Mouse (Mus musculus) cerebellum, adult 2 months (tissue): ENCODE measurements around the gene Pou3f1. TPM values are rescaled to one million over a fixed set of nuclear protein-coding genes. Genes with fewer than 3 reads are reported as not detected.

Experiments used
- DNase-seq, 2 experiments: peaks; one replicate each; pipeline ENCODE4 v3.0.0; 2021
- H3K27ac ChIP-seq: fragments of 200-500 bp; 2 replicates; pipeline ENCODE4 v1.5.1; 2012; ENCODE audit warnings: low read length, control low read depth, inconsistent platforms; ENCODE audit not compliant: insufficient read depth
- H3K27me3 ChIP-seq: fragments of 200-500 bp; 2 replicates; pipeline ENCODE4 v1.6.1; 2012; ENCODE audit warnings: inconsistent platforms, mild to moderate bottlenecking, low read length, moderate library complexity; ENCODE audit not compliant: control insufficient read depth, insufficient read depth
- H3K4me1 ChIP-seq: fragments of 200-500 bp; 2 replicates; pipeline ENCODE4 v1.6.1; 2011; ENCODE audit warnings: low read length; ENCODE audit not compliant: control insufficient read depth, insufficient read depth
- H3K4me3 ChIP-seq: fragments of 200-500 bp; replicated peaks from 2 replicates; pipeline ENCODE3; 2011; ENCODE audit warnings: mild to moderate bottlenecking, low read depth, low read length, control low read depth; ENCODE audit not compliant: insufficient read depth
- CTCF ChIP-seq: fragments of 200-500 bp; IDR thresholded peaks from 2 replicates; pipeline ENCODE4 v1.5.1; 2011; ENCODE audit warnings: low read depth, mild to moderate bottlenecking, control low read depth, low read length, moderate library complexity, borderline replicate concordance; ENCODE audit not compliant: insufficient read depth
- POLR2A ChIP-seq: fragments of 200-500 bp; IDR thresholded peaks from 2 replicates; pipeline ENCODE4 v1.6.1; 2011; ENCODE audit warnings: low read length, control low read depth, borderline replicate concordance; ENCODE audit not compliant: insufficient read depth
- WGBS: fragments of 180-500 bp; shearing (Covaris S2); methylation state at CpG from one replicate; pipeline ENCODE4 v1.1.7; 2018; 5-methylcytosine and 5-hydroxymethylcytosine counted together
- polyA plus RNA-seq: library from polyadenylated mRNA; depleted of rRNA; stranded (reverse); fragments of >200 nt; gene quantifications from 2 replicates; pipeline ENCODE4 v1.2.3, GENCODE M21; 2012

The Pou3f1 gene
- polyA plus RNA-seq, 1 experiment, result 3.3 TPM

DNA sequence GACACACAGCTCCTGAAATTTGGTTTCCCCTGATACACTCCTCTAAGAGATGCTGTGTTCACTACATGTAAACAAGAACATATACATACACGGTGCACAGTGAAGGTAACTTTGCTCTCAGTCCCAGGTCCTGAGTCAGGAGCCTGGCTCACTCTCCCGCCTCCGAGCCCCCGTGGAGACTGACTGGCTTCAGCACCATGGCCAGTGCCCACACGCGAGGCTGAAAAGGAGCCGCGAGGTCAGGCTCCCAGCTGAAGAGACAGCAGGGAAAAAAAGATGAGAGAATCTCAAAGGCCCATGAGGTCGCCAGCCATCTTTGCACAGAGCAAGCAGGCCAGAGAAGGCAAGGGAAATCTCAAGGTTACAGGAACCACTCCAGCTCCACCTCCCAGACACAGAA, 23.3 kb upstream of the Pou3f1 start:
- no peak overlapping the region for H3K27ac ChIP-seq
- no peak overlapping the region for H3K4me3 ChIP-seq
- no peaks in the 10 kb centered on the region for H3K27me3 ChIP-seq
- whole genome bisulfite sequencing, result 24% methylated on average over 9 of the region's 9 CpGs
- H3K4me1 ChIP-seq, result no peaks in the 10 kb centered on the region
- TF ChIP-seq CTCF, result no peak
- TF ChIP-seq POLR2A, result no peak
- DNase-seq, result no peak

DNA sequence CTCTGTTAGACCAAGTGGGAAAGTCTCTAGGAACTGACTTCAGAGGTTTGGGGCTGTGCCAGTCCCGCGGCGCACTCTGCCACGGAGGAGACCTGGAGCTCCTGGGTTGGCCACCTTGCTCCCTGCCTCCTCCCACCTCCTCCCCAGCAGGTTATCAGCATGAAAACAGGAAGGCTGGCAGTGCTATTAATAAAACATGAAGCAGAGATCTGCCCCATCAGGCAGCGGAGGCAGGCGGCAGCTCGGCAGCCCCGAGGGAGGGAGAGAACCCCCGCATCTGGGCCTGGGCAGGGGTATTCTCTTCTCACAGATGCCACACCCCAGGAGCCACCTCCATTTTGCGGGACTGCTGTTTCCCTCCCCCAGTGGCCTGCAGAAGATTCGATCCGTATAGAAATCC, 16.9 kb upstream of the Pou3f1 start:
- TF ChIP-seq CTCF, result no peak
- no peak for TF ChIP-seq POLR2A
- Histone ChIP-seq H3K4me1 (no peaks in the 10 kb centered on the region), H3K27ac (no peak overlapping the region), H3K27me3 (no peaks in the 10 kb centered on the region), H3K4me3 (no peak overlapping the region)
- 16% methylated on average over 12 of the region's 12 CpGs for WGBS
- no peak for DNase-seq

GRCm38 (mm10) chr4:124643859-124644258, 12.7 kb upstream of the Pou3f1 start:
- no peak for DNase-seq
- no peak for TF ChIP-seq POLR2A
- TF ChIP-seq CTCF, result no peak
- H3K27me3 ChIP-seq, result no peaks in the 10 kb centered on the region
- 93% methylated on average over 9 of the region's 9 CpGs for WGBS
- H3K27ac ChIP-seq, result no peak overlapping the region
- no peaks in the 10 kb centered on the region for H3K4me1 ChIP-seq
- no peak overlapping the region for H3K4me3 ChIP-seq

- no peak for DNase-seq
- no peaks in the 10 kb centered on the region for H3K27me3 ChIP-seq
- WGBS, result 59% methylated on average over 3 of the region's 3 CpGs
- no peak overlapping the region for H3K4me3 ChIP-seq
- TF ChIP-seq CTCF, result no peak
- TF ChIP-seq POLR2A, result no peak
- H3K4me1 ChIP-seq, result no peaks in the 10 kb centered on the region
- no peak overlapping the region for H3K27ac ChIP-seq
These were observed 11.6 kb upstream of the Pou3f1 start for GRCm38 (mm10) chr4:124644974-124645433.

DNA sequence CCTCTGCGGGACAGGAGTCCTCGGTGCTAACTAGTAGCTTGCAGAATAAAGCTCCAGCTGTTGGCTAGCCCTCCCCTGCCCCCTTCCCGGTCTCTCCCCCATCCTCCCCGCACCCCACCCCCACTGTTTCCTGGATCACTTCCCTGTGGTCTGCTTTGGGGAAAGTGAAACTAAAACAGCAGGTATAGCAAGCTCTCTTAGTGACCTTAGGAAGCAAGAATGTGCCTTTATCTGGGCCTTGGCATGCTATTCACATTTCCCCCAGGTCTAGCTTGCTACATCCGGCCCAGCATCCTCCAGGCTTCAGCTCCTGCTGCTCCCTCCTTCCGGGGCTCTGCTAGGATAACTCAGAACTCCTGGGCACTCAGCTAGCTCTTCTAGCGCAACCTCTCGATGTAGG, 10.0 kb upstream of the Pou3f1 start:
- TF ChIP-seq POLR2A, result no peak
- TF ChIP-seq CTCF, result no peak
- Histone ChIP-seq H3K4me1 (no peaks in the 10 kb centered on the region), H3K27ac (no peak overlapping the region), H3K4me3 (no peak overlapping the region), H3K27me3 (no peaks in the 10 kb centered on the region)
- 33% methylated on average over 8 of the region's 8 CpGs for WGBS
- DNase-seq, result no peak

DNA sequence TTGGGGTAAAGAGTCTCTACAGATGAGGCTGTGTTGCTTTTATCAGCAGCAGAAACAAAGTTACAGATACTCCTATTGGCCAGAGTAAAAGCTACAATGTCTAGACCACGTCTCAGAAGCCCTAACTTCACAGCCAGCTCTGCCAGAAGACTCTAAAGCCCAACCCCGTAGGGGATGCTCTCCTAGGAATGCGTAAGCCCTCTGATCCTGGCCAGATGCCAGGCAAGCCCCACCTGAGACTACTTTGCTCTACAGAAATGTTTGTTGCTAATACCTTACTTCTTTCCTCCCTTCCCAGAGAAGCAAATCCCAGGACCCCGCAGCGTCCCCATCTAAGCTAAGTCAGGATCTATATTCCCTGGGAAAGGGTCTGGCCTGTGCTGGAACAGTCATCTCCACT, 8.7 kb upstream of the Pou3f1 start:
- H3K4me1 ChIP-seq, result no peaks in the 10 kb centered on the region
- no peak overlapping the region for H3K4me3 ChIP-seq
- WGBS, result 42% methylated on average over 5 of the region's 5 CpGs
- no peak for DNase-seq
- H3K27me3 ChIP-seq, result no peaks in the 10 kb centered on the region
- H3K27ac ChIP-seq, result no peak overlapping the region
- TF ChIP-seq CTCF (no peak), POLR2A (no peak)

DNA sequence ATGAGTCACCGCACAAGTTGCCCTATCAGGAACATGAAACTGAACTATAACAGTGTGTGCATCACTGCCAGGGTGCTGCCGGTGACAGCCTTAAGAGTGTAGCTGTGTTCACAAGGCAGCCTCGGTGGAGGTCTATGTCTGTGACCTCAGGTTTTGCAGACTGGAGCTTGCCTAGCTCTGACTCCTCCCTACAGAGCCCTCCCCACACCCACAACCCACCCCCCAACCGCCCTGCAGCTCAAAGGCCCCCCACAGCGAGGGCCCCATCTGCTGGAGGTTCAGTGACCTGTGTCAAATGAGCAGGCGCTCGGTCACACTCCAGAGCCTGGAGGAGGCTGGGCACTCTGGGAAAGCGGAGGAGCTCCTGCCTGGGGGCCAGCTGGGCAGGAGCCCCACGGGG, 3.7 kb upstream of the Pou3f1 start:
- Histone ChIP-seq H3K27me3 (peaks cover 8% of the 10 kb centered on the region; the same call in 1 of the 2 replicates), H3K27ac (no peak overlapping the region)
- no peak for TF ChIP-seq POLR2A

DNA sequence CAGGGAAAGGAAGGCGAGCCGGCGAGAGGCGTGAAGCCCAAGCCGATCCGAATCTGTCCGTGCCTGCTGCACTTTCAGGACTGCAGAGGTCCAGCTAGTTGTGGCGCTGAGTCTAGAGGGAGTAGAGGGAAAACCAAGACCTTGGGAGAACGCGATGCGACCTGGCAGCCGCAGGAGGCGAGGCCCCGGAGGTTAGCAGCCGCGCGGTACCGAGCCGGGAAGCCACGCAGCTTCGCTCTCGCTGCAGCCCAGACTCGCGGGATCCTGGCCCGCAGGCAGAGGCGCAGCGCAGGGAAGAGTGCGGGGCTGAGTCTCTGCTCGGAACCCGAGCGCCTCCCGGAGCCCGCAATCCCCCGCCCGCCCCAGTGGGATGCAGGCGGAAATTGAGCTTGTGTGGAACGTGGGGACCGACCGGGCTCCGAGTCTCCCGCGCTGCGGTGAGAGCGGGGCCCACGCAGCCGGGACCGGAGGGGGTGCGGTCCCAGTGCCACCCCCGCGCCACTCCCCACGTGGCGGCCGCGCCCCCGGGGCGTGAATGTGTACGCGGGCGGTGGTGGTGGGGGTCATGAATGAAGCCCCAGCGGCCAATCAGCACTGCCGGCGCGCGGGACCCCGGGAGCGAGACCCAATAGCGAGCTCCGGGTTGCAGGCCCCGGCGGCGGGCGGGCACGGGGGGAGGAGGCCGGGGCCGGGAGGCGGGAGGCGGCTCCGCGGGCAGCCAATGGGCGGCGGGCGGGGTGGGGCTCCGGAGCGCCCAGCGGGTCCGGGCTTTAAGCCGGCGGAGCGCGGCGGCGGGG, 445 bp downstream of the Pou3f1 start:
- TF ChIP-seq CTCF (no peak), POLR2A (no peak)
- Histone ChIP-seq H3K27ac (no peak overlapping the region), H3K27me3 (peaks cover 12% of the 10 kb centered on the region; the same call in 1 of the 2 replicates), H3K4me1 (no peaks in the 10 kb centered on the region), H3K4me3 (peak overlapping the region; percentile 29)
- WGBS, result under 1% methylated on average over 73 of the region's 92 CpGs
- DNase-seq, result peak; percentile 65 to 69

More for the DNA sequence above, 3.7 kb upstream of the Pou3f1 start:
- DNase-seq, result peak; percentile 12 to 17
- H3K4me3 ChIP-seq, result no peak overlapping the region
- no peaks in the 10 kb centered on the region for H3K4me1 ChIP-seq
- 11% methylated on average over 9 of the region's 9 CpGs for WGBS
